Mouse (Mus musculus): ENCODE measurements around the gene Gpbp1.

Gpbp1 gene

DNA sequence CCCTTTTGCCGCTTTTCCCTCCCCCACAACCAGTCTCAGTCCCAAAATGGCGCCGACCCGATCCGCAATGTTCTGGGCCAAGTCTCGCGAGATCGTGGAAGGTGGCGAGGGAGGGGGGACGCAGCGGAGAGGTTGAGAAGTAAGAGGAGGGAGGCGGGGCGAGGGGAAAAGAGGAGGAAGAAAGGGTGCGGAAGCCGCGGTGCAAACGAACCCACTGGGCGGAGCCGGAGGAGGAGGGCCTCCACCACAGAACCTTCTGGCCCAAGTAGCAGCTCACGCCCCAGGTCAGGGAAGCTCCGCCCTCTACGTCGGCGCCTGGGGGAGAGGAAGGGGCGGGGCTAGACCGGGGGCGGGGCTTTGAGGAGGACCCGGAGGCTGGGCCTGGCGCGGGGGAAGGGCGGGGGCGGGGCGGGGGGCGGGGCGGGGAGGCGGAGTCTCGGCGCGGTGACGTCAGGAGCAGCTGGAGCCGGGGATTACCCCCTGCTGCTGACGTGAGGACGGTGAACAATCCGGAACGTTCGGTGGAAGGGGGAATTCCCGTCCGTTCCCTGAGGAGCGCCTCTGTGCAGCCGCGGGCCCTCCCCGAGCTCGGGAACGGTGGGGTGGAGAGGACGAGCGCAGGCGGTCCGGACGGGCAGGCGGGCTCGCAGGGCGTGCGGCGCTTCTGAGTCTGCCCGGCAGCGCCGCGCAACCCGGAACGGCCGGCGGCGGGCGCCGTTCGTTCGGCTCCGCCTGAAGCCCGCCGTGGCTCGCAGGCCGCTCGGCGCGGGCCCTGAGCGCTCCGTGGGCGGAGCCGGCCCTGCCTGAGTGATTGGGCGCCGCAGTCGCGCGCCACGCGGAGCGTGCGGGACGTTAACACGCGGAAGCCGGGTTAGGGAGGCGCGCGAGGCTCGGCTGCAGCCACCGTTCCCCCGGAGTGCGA is at the start of gene Gpbp1:
Gpbp1 (minus strand) TSS at position 310 of the 922 bp plus-strand sequence.
- in situ Hi-C loops (cut with MboI, MseI): no loop called here

DNA sequence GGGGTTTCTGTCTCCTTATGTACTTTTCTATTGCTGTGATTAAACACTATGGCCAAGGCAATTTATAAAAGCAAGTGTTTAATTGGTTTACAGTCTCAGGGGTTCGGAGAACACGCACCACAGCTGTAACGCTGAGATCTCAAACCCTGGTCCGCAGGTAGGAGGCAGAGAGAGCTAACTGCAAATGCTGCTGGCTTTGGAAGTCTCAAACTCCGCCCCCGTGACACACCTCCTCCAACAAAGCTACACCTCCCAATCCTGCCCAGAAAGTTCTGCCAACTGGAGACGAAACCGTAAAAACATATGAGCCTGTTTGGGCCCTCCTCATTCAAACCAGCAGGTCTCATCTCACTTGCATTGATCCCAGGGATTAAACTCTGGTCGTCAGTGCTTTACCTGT is 47.8 kb upstream of the Gpbp1 start:
- in situ Hi-C loops (cut with MboI, MseI): loop anchor here (10.0 kb wide), 1 partner anchor 207 kb away; no protein-coding TSS in a partner anchor

- in situ Hi-C loops (cut with MboI, MseI): loop anchor here (10.0 kb wide), 1 partner anchor 208 kb away; no protein-coding TSS in a partner anchor
Observed at GRCm38 (mm10) chr13:111536207-111536887, 46.4 kb upstream of the Gpbp1 start.

DNA sequence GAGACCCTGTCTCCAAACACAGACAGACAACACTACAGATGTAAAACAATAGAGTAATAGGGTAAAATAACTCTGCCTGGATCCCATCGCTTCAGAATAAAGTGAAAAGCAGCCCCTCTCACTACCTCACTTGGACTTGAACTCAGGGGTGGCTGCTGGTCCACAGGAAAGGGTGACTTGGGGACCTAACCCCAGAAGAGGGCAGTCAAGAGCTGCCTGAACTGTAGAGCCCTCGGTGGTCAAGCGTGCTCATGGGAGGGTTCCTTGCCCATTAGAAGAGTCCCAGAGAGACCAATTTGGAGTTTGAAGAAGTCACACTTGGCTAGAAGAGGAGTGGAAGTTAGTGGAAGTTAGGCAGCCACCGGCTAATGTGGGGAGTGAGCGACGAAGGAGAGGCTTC is 44.2 kb upstream of the Gpbp1 start:
- in situ Hi-C loops (cut with MboI, MseI): loop anchor here (10.0 kb wide), 1 partner anchor 211 kb away; no protein-coding TSS in a partner anchor

DNA sequence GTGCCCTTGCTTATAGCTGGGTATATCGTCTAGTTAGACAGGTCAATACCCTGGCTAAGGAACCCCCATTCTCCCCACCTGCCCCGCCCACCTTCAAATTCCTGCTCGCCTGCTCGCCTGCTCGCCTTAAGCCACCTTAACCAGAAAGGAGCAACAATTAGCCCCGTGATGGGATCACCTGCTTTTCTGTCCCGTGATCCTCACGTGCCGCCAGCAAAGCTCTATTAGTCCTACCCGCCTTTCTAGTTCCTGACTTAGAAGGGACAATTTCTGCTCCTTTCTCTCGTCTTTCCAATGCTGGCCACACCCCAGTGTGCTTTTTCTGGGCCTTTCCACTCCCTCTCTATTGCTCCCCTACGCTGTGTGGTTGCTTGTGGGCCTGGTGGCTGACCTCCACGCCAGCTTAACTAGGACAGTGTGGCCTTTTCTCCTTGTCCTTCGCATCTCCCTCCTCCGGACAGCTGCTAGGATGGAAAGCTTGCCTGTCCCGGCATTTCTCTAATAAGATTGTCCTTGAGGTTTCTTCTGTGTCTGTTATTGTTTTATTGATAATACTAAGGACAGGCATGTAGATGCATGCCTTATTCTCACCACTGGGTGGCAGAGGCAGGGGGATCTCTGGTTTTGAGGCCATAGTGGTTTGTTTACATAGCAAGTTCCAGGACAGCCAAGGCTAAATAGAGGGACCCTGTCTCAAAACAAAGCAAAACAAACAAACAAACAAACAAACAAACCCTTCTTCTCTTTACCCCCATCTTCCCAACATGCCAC is 42.5 kb upstream of the Gpbp1 start:
- in situ Hi-C loops (cut with MboI, MseI): loop anchor here (10.0 kb wide), 1 partner anchor 212 kb away; no protein-coding TSS in a partner anchor

- in situ Hi-C loops (cut with MboI, MseI): loop anchor here (10.0 kb wide), 1 partner anchor 213 kb away; no protein-coding TSS in a partner anchor
Observed at GRCm38 (mm10) chr13:111531701-111532100, 41.8 kb upstream of the Gpbp1 start.

DNA sequence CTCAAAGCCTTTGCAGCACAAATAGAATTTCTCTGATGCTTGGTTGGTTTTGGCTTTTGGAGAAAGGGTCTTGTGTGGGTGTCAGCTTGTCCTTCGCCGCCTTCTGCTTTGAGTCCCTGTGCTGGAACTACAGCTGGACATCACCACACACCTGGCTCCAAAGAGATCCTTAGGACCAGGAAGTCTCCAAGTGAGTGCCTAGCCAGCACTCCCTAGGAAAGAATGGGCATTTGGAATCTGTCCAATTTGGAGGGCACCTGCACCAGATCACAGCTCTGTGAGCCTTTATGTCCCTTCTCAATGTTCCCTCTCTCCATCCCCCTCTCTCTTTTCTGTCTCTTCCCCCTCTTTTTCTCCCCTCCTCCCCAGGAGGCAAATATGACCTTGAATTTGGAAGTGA is 34.4 kb upstream of the Gpbp1 start:
- in situ Hi-C loops (cut with MboI, MseI): no loop called here

DNA sequence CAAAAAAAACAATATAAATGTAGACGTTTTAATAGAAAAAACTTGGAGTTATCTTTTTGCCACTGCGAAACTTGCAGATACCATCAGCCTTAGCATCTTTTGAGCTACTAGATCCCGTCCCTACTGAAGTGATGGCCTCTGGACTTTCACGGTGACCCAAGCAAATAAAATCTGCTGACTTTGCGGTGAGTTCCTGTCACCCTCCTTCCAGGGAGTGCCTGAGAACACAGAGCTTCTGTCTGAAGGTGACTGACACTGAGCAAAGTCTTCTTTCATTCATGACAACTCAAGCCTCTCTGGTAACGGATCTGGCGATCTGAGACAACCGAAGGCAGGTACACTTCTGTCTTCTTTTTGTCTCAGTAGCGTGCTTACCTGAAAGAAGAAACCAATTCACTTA is 32.4 kb upstream of the Gpbp1 start:
- in situ Hi-C loops (cut with MboI, MseI): no loop called here

GRCm38 (mm10) chr13:111520456-111520855 is 30.5 kb upstream of the Gpbp1 start:
- in situ Hi-C loops (cut with MboI, MseI): no loop called here

- in situ Hi-C loops (cut with MboI, MseI): no loop called here
Observed at GRCm38 (mm10) chr13:111518332-111518731, 28.4 kb upstream of the Gpbp1 start.

GRCm38 (mm10) chr13:111516385-111517150 is 26.7 kb upstream of the Gpbp1 start:
- in situ Hi-C loops (cut with MboI, MseI): no loop called here

DNA sequence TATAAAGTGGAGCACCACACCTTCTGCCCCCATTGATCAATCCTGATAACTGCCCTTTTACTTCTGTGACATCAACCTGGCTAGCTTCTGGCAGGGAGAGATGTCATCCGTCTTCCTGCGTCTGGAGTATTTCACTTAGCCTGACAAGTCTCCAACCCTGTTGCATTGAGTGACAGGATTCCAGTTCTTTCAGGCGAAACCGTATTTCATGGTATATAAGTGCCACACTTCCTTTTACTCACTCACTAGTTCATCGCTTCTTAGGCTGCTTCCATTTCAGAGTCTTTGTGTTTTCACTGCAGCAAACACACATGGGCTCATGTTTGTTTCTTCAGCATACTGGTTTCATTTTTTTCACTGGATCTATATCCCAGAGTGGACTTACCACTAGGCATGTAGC is 19.5 kb upstream of the Gpbp1 start:
- in situ Hi-C loops (cut with MboI, MseI): no loop called here

DNA sequence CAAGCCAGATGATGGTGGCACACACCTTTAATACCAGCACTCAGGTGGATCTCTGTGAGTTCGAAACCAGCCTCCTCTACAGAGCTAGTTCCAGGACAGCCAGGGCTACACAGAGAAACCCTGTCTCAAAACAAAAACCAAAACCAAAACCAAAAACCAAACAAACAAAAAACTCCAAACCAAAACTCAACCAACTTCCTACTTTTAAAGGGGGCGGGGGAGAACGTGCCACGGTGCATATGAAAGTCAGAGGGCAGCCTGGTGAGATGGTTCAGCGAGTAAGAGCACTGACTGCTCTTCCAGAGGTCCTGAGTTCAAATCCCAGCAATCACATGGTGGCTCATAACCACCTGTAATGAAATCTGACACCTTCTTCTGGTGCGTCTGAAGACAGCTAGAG is 18.7 kb upstream of the Gpbp1 start:
- in situ Hi-C loops (cut with MboI, MseI): no loop called here

GRCm38 (mm10) chr13:111494330-111495029 is 4.6 kb upstream of the Gpbp1 start:
- in situ Hi-C loops (cut with MboI, MseI): no loop called here

GRCm38 (mm10) chr13:111491046-111491756 is 1.3 kb upstream of the Gpbp1 start:
- in situ Hi-C loops (cut with MboI, MseI): no loop called here

- in situ Hi-C loops (cut with MboI, MseI): no loop called here
Observed at GRCm38 (mm10) chr13:111489502-111489801, 459 bp downstream of the Gpbp1 start.

GRCm38 (mm10) chr13:111488651-111489501 is 1.0 kb downstream of the Gpbp1 start:
- in situ Hi-C loops (cut with MboI, MseI): no loop called here

DNA sequence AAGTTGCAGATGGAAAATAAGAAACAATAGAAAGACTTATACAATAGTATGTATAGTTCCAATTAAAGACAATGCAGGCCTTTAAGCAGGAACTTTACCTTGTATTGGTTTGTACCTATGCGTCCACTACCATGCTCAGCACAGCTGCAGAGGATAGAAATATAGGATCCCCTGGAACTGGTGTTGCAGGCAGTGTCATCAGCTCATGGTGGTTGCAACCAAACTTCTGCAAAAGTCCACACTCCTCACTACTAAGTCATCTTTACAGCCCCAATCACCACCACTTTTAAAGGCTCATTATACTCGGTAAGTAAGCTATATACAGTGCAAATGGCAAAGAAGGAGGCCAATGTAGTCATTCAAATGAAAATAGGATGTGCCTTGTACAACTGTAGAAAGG is 12.2 kb downstream of the Gpbp1 start:
- in situ Hi-C loops (cut with MboI, MseI): loop anchor here (10.0 kb wide), 1 partner anchor 267 kb away; no protein-coding TSS in a partner anchor
